Mouse (Mus musculus) E14TG2a.4 (cell line): Measurements from ENCODE around the gene Nfkb2.

ENCODE experiments used
- CTCF ChIP-seq: conservative IDR thresholded peaks from 2 replicates; pipeline ENCODE4 v1.5.1; 2014; ENCODE audit warnings: low read length
- NANOG ChIP-seq: IDR thresholded peaks from 2 replicates; pipeline ENCODE4 v1.6.1; 2014; ENCODE audit warnings: borderline replicate concordance, low read length, mixed read lengths
- POU5F1 ChIP-seq: IDR thresholded peaks from 2 replicates; pipeline ENCODE4 v1.6.1; 2014; ENCODE audit warnings: low read length, borderline replicate concordance

- TF ChIP-seq CTCF (peak; percentile 85), POU5F1 (no peak), NANOG (no peak)
Observed at GRCm38 (mm10) chr19:46275307-46275706, 28.8 kb upstream of the Nfkb2 start.
